Mouse (Mus musculus): ENCODE measurements around the gene Cnn2. TPM values are rescaled to one million over a fixed set of nuclear protein-coding genes. Genes with fewer than 3 reads are reported as not detected.
A peak's percentile ranks its signal among the peaks of the same experiment; 100 is the strongest.

The Cnn2 gene
- polyA plus RNA-seq, 1 experiment from 2014 or later: 30.0 TPM

DNA sequence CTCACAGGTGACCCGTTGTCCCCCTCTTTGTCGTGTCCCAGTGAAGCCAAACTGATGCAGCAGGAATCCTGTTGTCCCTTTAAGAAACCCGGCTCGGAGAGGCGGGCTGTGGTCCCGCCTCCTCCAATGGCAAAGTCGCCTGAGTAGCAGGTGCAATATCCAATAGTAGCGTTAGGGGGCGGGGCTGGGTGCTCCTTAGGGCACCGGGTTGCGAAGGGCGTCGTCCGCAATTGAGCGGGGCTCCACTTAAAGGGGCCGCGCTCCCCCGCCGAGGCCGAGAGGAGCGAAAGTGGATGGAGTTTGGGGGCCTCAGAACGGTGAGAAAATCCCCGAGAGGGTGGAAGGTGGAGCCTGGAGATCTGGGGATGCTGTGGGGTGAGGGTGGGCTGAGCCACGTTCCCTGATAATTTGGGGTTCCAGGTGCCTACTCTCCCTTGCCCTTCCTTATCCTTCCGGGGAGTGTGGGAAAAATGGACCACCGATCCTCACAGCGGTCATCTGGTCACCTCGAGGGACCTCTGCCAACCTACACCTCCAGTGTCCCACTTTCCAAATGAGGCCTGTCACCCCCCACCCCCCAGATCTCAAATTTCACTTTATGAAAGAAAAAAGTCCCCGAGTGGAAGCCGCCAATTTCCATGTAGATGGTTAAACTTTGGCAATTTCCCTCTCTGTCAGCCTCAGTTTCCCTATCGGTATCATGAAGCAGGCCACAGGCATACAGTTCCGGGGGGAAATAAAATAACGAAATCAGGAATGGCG lies 8.1 kb downstream of the Cnn2 start, which contains the start of gene Abca7:
TSS of gene Abca7 (plus strand) at position 223 of the 762 bp plus-strand sequence.
- Histone ChIP-seq H3K4me3 (peak within 1 kb of the TSS; percentile 51), H3K36me3 (ENCODE audit: poor library complexity, severe bottlenecking) (no peaks in the 10 kb centered on the region), H3K27me3 (peaks cover 32% of the 10 kb centered on the region), H3K4me1 (peaks cover 25% of the 10 kb centered on the region), H3K9ac (peak within 1 kb of the TSS; percentile 63), H3K4me2 (peak within 1 kb of the TSS; percentile 81), H3K27ac (peak within 1 kb of the TSS; percentile 52), H3K9me3 (replicated peaks) (peaks cover 3% of the 10 kb centered on the region)
- under 1% methylated on average over 34 of the region's 34 CpGs for WGBS
- ATAC-seq: peak; percentile 89

DNA sequence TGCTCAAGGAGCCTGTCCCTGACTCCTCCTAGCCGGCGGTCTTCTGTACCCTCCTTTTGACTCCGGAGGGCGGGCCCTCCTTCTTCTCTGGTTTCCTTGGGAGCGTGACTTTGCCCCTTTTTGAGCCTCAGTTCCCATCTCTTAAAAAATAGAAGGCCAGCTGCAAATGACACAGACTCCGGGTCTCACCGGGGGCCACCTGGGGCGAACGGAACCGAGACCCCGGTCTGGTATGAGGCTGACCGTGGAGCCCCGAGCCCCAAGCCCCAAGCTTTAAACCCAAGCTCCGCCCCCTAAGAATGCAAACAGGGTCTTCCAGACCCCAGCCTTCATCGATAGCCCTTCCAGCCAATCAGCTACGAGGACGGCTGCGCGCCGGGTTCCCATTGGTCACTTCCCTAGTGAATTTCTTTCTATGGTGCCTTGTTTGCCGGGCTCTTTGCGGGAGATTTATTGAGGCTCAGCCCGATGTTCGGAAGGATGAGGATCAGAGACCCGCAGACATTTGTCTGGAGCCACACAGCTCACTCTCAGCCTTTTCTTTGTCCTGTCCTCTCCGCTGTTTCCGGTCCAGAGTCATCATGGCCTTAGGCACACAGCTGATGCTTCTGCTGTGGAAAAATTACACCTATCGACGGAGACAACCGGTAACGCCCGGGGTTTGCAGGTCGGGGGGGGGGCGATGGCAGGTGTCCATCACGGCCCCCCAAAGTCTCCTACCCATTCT lies 8.8 kb downstream of the Cnn2 start:
- H3K27me3 ChIP-seq: peaks cover 40% of the 10 kb centered on the region

DNA sequence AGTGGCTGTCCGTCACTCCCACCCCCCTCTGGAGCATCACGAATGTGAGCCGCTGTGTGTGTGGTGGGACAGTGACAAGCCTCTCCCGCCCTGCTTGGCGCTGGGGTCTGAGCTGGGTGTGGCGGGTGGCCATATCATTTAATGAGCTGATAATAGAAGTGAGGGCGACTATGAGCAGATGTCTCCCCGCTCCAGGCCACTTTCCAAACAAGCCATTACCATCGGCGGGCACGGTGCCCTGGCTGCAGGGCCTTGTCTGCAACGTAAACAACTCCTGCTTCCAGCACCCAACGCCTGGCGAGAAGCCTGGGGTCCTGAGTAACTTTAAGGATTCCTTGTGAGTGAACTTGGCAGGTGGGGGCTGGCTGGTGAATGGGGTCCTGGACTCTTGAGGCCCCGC lies 9.4 kb downstream of the Cnn2 start:
- peak overlapping the region; percentile 81 for H3K4me2 ChIP-seq
- ATAC-seq: peak; percentile 41
- H3K4me3 ChIP-seq: peak overlapping the region; percentile 51
- H3K27me3 ChIP-seq: peaks cover 46% of the 10 kb centered on the region
- 6% methylated on average over 15 of the region's 15 CpGs for WGBS
- peak overlapping the region; percentile 63 for H3K9ac ChIP-seq
- peak overlapping the region; percentile 44; the same call in 1 of the 2 replicates for H3K27ac ChIP-seq
- peaks cover 25% of the 10 kb centered on the region for H3K4me1 ChIP-seq
- H3K9me3 ChIP-seq (replicated peaks): no peaks in the 10 kb centered on the region
- no peaks in the 10 kb centered on the region for H3K36me3 ChIP-seq (ENCODE audit: poor library complexity, severe bottlenecking)

More for the DNA sequence above, 8.8 kb downstream of the Cnn2 start:
- WGBS: under 1% methylated on average over 35 of the region's 35 CpGs
- Histone ChIP-seq H3K9ac (peak overlapping the region; percentile 63), H3K4me1 (peaks cover 25% of the 10 kb centered on the region), H3K9me3 (replicated peaks) (no peaks in the 10 kb centered on the region), H3K4me3 (peak overlapping the region; percentile 51), H3K36me3 (ENCODE audit: poor library complexity, severe bottlenecking) (no peaks in the 10 kb centered on the region), H3K4me2 (peak overlapping the region; percentile 81), H3K27ac (peak overlapping the region; percentile 45)
- ATAC-seq: peak; percentile 80

DNA sequence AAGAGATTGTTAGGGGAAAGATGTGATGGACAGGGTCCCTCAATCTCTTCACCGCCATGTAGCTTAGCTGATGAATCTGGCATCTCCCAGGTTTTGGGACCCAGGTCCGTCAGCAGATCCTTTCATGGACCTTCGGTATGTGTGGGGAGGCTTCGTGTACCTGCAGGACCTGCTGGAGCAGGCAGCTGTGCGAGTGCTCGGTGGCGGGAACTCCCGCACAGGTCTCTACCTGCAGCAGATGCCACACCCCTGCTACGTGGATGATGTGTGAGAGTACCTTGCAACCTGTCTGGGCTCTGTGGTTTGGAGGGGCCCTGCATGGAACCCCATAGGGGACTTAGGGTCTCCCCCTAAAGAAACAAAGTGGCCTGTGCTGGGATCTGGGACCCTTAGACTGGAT lies 13.6 kb downstream of the Cnn2 start:
- H3K27me3 ChIP-seq: peaks cover 64% of the 10 kb centered on the region
- no peak for ATAC-seq
- no peak overlapping the region for H3K9ac ChIP-seq
- no peak overlapping the region for H3K4me2 ChIP-seq
- no peak overlapping the region for H3K27ac ChIP-seq
- H3K36me3 ChIP-seq (ENCODE audit: poor library complexity, severe bottlenecking): no peaks in the 10 kb centered on the region
- peaks cover 16% of the 10 kb centered on the region for H3K4me1 ChIP-seq
- no peaks in the 10 kb centered on the region for H3K9me3 ChIP-seq (replicated peaks)
- WGBS: 76% methylated on average over 9 of the region's 9 CpGs
- no peak overlapping the region for H3K4me3 ChIP-seq

DNA sequence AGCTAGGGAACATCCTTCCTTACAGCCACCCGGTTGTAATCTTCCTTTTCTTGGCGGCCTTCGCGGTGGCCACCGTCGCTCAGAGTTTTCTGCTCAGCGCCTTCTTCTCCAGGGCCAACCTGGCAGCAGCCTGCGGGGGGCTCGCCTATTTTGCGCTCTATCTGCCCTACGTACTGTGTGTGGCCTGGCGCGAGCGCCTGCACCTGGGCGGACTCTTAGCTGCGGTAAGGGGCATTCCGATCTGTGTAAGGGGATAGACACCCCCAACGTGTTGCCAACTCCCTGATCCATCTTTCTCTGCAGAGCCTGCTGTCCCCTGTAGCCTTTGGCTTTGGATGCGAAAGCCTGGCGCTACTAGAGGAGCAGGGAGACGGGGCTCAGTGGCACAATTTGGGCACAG lies 14.4 kb downstream of the Cnn2 start:
- no peak overlapping the region for H3K27ac ChIP-seq
- 19% methylated on average over 21 of the region's 21 CpGs for WGBS
- no peak overlapping the region for H3K9ac ChIP-seq
- peaks cover 7% of the 10 kb centered on the region for H3K4me1 ChIP-seq
- no peak for ATAC-seq
- no peaks in the 10 kb centered on the region for H3K36me3 ChIP-seq (ENCODE audit: poor library complexity, severe bottlenecking)
- peaks cover 64% of the 10 kb centered on the region for H3K27me3 ChIP-seq
- no peak overlapping the region for H3K4me2 ChIP-seq
- H3K9me3 ChIP-seq (replicated peaks): no peaks in the 10 kb centered on the region
- H3K4me3 ChIP-seq: no peak overlapping the region

DNA sequence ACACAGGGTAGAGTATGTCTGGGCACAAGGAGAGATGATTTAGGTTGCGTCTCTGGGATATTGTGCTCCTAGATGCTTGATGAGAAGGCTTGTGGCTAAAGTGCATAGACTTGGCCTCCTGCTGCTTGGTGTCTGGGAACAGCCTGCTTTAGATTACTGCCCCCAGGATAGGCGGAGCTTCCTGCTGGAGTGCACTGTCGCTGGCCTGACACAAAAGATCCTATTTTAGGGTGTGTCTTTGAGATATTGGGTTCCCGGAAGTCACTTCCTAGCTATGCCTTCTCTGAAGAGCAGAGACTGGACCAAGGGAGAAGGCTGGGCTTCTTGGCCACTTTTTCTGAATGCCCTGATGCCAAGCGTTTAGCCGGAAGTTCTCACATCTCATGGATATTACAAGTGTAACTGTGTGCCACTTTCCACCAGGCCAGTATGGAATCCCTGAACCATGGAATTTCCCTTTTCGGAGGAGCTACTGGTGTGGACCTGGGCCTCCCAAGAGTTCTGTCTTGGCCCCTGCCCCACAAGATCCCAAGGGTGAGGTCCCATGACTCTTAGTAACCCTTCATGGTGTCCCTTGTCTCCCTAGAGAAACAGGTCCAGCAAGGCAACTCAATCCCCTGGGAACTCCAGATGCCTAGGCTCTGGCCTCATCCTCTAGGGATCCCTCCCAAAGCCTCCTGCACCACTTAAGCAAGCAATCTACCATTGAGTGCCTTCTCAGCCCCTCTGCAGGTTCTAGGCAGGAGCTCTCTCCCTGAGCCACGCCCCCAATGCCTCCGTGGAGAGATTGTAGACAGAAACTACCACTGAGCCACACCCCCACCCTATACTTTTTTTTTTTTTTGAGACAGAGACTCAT lies 15.2 kb downstream of the Cnn2 start:
- H3K27me3 ChIP-seq: peaks cover 63% of the 10 kb centered on the region
- no peaks in the 10 kb centered on the region for H3K9me3 ChIP-seq (replicated peaks)
- H3K36me3 ChIP-seq (ENCODE audit: poor library complexity, severe bottlenecking): no peaks in the 10 kb centered on the region
- ATAC-seq: no peak
- 61% methylated on average over 9 of the region's 9 CpGs for WGBS
- H3K9ac ChIP-seq: no peak overlapping the region
- no peak overlapping the region for H3K4me3 ChIP-seq
- no peaks in the 10 kb centered on the region for H3K4me1 ChIP-seq
- H3K27ac ChIP-seq: no peak overlapping the region
- no peak overlapping the region for H3K4me2 ChIP-seq

DNA sequence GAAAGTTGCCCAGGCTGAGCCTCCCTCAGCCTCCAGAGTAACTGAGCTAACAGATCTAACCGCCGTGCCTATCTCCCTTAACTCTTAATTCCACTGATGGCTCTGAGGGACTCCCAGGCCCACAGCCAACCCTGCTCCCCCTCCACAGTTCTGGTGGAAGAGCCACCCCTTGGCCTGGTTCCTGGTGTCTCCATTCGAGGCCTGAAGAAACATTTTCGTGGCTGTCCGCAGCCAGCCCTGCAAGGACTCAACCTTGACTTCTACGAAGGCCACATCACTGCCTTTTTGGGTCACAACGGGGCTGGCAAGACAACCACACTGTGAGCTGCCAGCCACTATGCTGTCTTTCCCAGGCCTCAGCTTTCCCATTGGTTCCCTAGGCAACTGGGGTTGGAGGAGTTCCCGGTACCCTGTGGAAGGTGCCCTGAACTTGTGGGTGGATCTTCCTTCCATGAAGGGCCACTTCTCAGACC lies 15.9 kb downstream of the Cnn2 start:
- 88% methylated on average over 8 of the region's 8 CpGs for WGBS
- H3K9ac ChIP-seq: no peak overlapping the region
- no peaks in the 10 kb centered on the region; the same call in 1 of the 2 replicates for H3K36me3 ChIP-seq (ENCODE audit: poor library complexity, severe bottlenecking)
- H3K4me2 ChIP-seq: no peak overlapping the region
- H3K27me3 ChIP-seq: peaks cover 57% of the 10 kb centered on the region
- H3K4me1 ChIP-seq: no peaks in the 10 kb centered on the region
- ATAC-seq: no peak
- H3K9me3 ChIP-seq (replicated peaks): no peaks in the 10 kb centered on the region
- H3K27ac ChIP-seq: no peak overlapping the region
- H3K4me3 ChIP-seq: no peak overlapping the region

DNA sequence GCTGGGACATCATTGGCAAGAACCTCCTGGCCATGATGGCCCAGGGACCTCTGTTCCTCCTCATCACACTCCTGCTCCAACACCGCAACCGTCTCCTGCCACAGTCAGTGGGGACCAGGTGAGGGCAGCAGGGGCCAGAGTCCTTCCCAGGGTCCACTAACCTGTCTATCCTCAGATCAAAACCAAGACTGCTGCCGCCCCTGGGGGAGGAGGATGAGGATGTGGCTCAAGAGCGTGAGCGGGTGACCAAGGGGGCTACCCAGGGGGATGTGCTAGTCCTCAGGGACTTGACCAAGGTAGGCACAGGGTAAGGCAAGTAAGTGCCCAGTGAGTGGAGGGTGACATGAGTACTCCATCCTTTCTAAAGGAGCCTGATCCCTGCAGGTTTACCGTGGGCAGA lies 23.4 kb downstream of the Cnn2 start:
- H3K27me3 ChIP-seq: peaks cover 56% of the 10 kb centered on the region
- peaks cover 25% of the 10 kb centered on the region for H3K9me3 ChIP-seq (replicated peaks)
- H3K4me1 ChIP-seq: no peaks in the 10 kb centered on the region
- no peak overlapping the region for H3K27ac ChIP-seq
- ATAC-seq: no peak
- no peak overlapping the region for H3K9ac ChIP-seq
- no peak overlapping the region for H3K4me3 ChIP-seq
- H3K36me3 ChIP-seq (ENCODE audit: poor library complexity, severe bottlenecking): peaks cover 24% of the 10 kb centered on the region
- 82% methylated on average over 6 of the region's 6 CpGs for WGBS
- no peak overlapping the region for H3K4me2 ChIP-seq

DNA sequence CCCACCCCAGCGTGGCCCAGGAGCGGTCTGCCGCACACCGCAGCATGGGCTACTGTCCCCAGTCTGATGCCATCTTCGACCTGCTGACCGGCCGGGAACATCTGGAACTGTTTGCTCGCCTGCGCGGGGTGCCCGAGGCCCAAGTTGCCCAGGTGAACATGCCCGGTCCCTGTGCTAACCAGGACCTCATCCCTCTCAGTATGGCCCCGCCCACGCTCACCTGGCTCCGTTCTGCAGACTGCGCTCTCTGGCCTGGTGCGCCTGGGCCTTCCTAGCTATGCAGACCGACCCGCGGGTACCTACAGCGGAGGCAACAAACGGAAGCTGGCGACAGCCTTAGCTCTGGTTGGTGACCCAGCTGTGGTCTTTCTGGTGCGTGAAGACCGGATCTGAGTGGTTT lies 25.2 kb downstream of the Cnn2 start:
- Histone ChIP-seq H3K4me1 (no peaks in the 10 kb centered on the region), H3K9me3 (replicated peaks) (peaks cover 25% of the 10 kb centered on the region), H3K4me3 (no peak overlapping the region), H3K4me2 (no peak overlapping the region), H3K9ac (no peak overlapping the region), H3K27ac (no peak overlapping the region), H3K36me3 (ENCODE audit: poor library complexity, severe bottlenecking) (peaks cover 24% of the 10 kb centered on the region), H3K27me3 (peaks cover 65% of the 10 kb centered on the region)
- ATAC-seq: no peak
- 29% methylated on average over 25 of the region's 25 CpGs for WGBS

DNA sequence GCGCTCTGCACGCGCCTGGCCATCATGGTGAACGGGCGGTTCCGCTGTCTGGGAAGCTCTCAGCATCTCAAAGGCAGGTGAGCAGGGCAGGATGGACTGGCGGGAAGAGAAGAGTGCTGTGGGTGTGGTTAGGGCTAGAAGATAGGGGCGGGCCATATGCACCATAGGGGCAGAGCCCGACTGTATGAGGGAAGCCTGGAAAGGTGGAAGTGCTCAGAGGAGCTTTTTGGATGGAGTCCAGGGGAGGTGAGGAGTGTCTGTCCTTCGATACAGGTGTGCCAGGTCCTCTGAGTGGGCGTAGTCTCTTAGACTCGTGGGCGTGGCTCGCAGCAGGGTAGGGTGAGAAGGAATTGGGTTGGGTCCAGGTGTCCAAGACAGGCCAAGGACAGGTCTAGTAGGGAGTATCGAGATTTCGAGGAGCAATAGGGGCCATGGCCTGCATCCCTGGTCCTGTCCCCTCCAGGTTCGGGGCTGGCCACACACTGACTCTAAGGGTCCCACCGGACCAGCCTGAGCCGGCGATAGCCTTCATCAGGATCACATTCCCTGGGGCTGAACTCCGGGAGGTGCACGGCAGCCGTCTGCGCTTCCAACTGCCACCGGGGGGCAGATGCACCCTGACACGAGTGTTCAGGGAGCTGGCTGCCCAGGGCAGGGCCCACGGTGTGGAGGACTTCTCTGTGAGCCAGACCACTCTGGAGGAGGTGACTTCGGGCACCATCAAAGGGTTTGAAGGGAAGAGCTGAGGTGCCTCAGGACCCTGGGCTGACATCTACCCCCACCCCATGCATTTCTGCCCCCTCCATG lies 26.3 kb downstream of the Cnn2 start:
- Histone ChIP-seq H3K27me3 (peaks cover 75% of the 10 kb centered on the region), H3K27ac (no peak overlapping the region), H3K4me2 (no peak overlapping the region), H3K9me3 (replicated peaks) (peaks cover 23% of the 10 kb centered on the region), H3K4me1 (peaks cover 3% of the 10 kb centered on the region), H3K36me3 (ENCODE audit: poor library complexity, severe bottlenecking) (peaks cover 23% of the 10 kb centered on the region), H3K4me3 (no peak overlapping the region), H3K9ac (no peak overlapping the region)
- 22% methylated on average over 28 of the region's 28 CpGs for WGBS
- no peak for ATAC-seq

DNA sequence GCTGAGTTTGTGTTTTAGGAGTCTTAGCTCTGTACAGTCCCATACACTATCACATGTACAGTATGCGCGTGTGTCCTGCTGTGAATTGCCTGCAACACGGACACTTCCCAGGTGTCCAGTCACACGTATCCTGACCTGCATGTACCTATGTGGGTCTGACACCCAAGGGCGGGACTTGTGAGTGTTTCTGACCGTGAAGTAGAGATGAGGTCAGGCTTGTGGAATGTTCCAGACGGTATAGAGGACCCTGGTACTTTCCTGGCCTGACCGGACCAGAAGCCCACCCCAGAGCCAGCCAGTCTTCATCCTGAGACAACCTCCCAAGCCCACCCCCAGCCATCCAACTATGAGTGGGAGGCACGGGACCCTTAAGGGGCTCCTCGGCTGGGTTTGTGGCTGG lies 27.2 kb downstream of the Cnn2 start:
- WGBS: 79% methylated on average over 10 of the region's 10 CpGs
- Histone ChIP-seq H3K4me2 (no peak overlapping the region), H3K9ac (no peak overlapping the region), H3K9me3 (replicated peaks) (peaks cover 15% of the 10 kb centered on the region), H3K36me3 (ENCODE audit: poor library complexity, severe bottlenecking) (peaks cover 14% of the 10 kb centered on the region), H3K4me1 (peaks cover 8% of the 10 kb centered on the region), H3K27me3 (peaks cover 84% of the 10 kb centered on the region), H3K27ac (no peak overlapping the region), H3K4me3 (no peak overlapping the region)
- ATAC-seq: no peak

Data from forebrain, embryonic 13.5 days (tissue).